Mouse (Mus musculus): Measurements from ENCODE around the gene Actr3.

Actr3 gene

GRCm38 (mm10) chr1:125439556-125439955 lies 4.0 kb upstream of the Actr3 start:
- in situ Hi-C loops (cut with MboI; ENCODE audit: unreplicated experiment in 2 of 2) = no loop called here

GRCm38 (mm10) chr1:125438826-125439225 lies 3.3 kb upstream of the Actr3 start:
- in situ Hi-C loops (cut with MboI; ENCODE audit: unreplicated experiment in 2 of 2) = no loop called here

DNA sequence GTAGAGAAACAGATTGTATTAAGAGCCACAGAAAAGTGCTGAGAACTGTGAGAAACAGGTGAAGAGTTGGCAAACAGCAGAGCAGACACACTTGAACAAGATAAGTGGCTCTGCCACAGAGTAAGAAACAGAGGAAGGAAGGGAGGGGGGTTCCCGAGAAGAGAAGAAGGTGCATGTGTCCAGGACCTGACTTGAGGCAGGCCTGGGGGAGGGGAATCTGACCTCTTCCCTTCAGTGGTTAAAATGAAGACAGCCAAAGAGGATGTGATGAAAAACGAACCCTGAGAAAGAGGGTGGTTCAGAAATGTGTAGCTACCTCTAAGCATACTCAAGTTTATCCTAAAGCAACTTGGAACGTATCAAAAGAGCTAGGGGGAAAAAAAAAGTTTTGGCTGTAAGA lies 2.4 kb upstream of the Actr3 start:
- in situ Hi-C loops (cut with MboI; ENCODE audit: unreplicated experiment in 2 of 2) = no loop called here

GRCm38 (mm10) chr1:125437161-125437560 lies 1.6 kb upstream of the Actr3 start:
- in situ Hi-C loops (cut with MboI; ENCODE audit: unreplicated experiment in 2 of 2) = no loop called here

- in situ Hi-C loops (cut with MboI; ENCODE audit: unreplicated experiment in 2 of 2) = no loop called here
These were observed 534 bp downstream of the Actr3 start for GRCm38 (mm10) chr1:125435018-125435368.

- in situ Hi-C loops (cut with MboI; ENCODE audit: unreplicated experiment in 2 of 2) = no loop called here
These were observed 984 bp downstream of the Actr3 start for GRCm38 (mm10) chr1:125434485-125435001.

GRCm38 (mm10) chr1:125431286-125431685 lies 4.2 kb downstream of the Actr3 start:
- in situ Hi-C loops (cut with MboI; ENCODE audit: unreplicated experiment in 2 of 2) = no loop called here

DNA sequence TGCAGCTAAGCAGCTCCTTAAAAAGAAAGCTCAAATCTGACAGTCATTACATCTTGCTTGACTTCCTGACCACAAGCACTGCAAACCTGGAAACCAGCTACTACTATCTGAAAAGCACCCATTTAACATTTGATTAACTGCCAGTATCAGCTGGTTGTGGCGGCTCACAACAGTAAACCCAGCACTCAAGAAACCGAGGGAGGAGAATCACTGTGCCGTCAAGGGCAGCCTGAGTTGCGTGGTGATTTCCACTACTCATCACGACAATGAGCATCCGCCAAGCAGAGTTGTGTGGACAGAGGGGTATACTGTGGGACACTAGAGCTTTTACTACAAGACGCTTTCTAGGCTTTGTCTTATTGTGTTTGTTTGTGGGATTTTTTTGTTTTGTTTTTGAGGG lies 4.8 kb downstream of the Actr3 start:
- in situ Hi-C loops (cut with MboI; ENCODE audit: unreplicated experiment in 2 of 2) = no loop called here

GRCm38 (mm10) chr1:125429984-125430383 lies 5.5 kb downstream of the Actr3 start:
- in situ Hi-C loops (cut with MboI; ENCODE audit: unreplicated experiment in 2 of 2) = no loop called here

- in situ Hi-C loops (cut with MboI; ENCODE audit: unreplicated experiment in 2 of 2) = no loop called here
These were observed 7.2 kb downstream of the Actr3 start for GRCm38 (mm10) chr1:125428315-125428714.

- in situ Hi-C loops (cut with MboI; ENCODE audit: unreplicated experiment in 2 of 2) = no loop called here
These were observed 9.0 kb downstream of the Actr3 start for GRCm38 (mm10) chr1:125426387-125427045.

DNA sequence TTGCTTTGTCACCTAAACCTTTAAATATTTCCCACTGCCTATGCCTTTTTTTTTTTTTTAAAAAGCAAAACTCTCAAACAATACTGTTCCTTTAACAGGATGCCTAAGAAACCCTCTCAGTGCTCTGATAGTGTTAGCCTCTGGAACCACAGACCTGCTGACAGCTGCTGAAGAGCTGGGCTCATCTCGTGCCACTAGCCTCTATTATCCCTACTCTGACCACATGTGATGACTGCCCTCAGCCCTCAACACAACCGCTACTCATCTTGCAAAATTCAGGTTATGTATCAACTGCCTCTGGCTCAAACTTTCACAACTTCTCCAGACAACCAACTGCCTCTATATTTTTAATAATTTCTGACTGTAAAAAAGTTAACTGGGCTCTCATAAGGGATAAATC lies 15.6 kb downstream of the Actr3 start:
- in situ Hi-C loops (cut with MboI; ENCODE audit: unreplicated experiment in 2 of 2) = no loop called here

- in situ Hi-C loops (cut with MboI; ENCODE audit: unreplicated experiment in 2 of 2) = no loop called here
These were observed 16.8 kb downstream of the Actr3 start for GRCm38 (mm10) chr1:125418732-125419131.

DNA sequence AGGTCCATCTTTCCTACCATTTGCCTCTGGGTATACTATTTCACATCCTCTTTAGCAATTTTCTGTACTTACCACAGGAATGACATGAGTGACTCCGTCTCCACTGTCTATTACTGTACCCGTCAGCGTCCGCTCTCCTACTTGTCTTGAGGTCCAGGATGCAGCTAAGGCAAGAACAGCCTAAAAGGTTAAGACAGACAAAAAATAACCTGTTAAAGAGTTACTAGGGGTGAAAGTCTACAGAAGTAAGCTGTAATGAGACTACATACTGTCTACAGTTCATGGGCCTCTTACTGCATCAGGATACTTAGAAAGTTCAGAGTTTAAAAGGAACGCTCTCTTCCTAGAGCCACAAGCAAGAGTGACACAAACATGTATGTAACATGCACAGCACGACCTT lies 28.3 kb downstream of the Actr3 start:
- in situ Hi-C loops (cut with MboI; ENCODE audit: unreplicated experiment in 2 of 2) = no loop called here

DNA sequence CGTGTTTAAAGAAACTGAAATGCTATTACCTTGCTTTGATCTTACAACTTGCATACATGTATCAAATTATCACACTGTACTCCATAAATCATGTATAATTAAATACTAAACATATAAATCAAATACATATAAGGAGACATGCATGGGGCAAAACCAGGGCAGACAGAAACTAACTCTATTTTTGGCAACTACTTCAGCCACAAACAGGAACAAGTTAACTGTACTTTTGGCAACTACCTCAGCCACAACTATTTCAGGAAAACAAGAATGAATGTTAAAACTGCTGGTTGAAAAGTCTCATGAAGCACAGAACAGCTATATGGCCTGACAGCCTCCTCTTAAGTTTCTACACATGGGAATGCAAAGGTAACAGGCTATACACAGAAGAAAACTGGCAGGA lies 40.1 kb downstream of the Actr3 start:
- in situ Hi-C loops (cut with MboI; ENCODE audit: unreplicated experiment in 2 of 2) = loop anchor here in 1 of 2 experiments (25.0 kb wide), 1 partner anchor 1017 kb away; no protein-coding TSS in a partner anchor

DNA sequence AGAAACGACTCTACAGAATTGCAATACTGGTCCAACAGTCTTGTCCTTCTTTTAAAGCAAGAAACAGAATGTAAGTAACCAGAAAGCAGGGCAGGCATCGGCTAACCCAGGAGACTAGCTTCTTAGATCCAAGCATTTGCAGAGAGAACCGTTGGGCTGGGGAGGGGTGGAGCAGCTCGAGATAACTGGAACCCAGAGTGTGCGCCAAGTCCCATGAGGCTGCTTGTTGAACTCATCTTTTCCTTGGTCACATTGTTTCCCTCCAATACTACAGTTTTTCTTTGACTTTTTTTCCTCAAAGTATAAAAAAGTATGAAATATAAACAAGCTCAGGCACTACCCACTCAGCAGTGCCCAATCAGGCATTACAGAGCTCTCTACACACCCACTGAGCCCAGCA lies 42.2 kb downstream of the Actr3 start:
- in situ Hi-C loops (cut with MboI; ENCODE audit: unreplicated experiment in 2 of 2) = loop anchor here in 1 of 2 experiments (25.0 kb wide), 1 partner anchor 1019 kb away; no protein-coding TSS in a partner anchor

GRCm38 (mm10) chr1:125390065-125390754 lies 45.3 kb downstream of the Actr3 start:
- in situ Hi-C loops (cut with MboI; ENCODE audit: unreplicated experiment in 2 of 2) = loop anchor here in 1 of 2 experiments (25.0 kb wide), 1 partner anchor 1022 kb away; no protein-coding TSS in a partner anchor

DNA sequence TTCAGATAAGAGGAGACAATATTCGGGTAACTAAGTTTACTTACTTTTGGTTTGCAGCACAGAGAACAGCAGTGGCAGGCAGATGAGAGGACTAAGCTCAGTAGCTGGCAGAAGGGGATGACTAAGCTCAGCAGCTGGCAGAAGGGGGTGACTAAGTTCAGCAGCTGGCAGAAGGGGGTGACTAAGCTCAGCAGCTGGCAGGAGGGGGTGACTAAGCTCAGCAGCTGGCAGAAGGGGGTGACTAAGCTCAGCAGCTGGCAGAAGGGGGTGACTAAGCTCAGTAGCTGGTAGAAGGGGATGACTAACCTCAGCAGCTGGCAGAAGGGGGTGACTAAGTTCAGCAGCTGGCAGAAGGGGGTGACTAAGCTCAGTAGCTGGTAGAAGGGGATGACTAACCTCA lies 45.9 kb downstream of the Actr3 start:
- in situ Hi-C loops (cut with MboI; ENCODE audit: unreplicated experiment in 2 of 2) = loop anchor here (10.0 to 25.0 kb wide), 2 partner anchors 1023 to 1535 kb away; no protein-coding TSS in a partner anchor

GRCm38 (mm10) chr1:125388370-125388769 lies 47.2 kb downstream of the Actr3 start:
- in situ Hi-C loops (cut with MboI; ENCODE audit: unreplicated experiment in 2 of 2) = loop anchor here (10.0 to 25.0 kb wide), 2 partner anchors 1024 to 1536 kb away; no protein-coding TSS in a partner anchor

DNA sequence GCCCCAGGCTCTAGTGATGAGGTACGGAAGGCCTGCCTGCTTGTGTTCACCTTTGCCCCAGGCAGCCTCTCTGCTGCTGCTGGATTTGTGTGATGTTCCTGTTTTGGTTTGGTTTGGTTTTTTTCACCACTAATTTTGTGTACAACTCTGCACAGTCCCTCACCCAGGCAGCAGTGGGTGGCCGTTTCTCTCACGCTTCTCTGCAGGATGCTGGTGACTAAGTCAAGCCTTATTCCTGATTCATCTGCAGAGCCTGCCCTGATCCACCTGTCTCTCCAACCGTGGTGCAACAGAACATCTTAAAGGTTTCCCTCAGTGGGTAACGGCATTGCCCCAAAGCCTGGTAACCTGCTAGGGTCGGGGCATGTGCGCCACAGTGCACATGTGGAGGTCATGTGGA lies 49.3 kb downstream of the Actr3 start:
- in situ Hi-C loops (cut with MboI; ENCODE audit: unreplicated experiment in 2 of 2) = loop anchor here (10.0 to 25.0 kb wide), 2 partner anchors 1026 to 1539 kb away; no protein-coding TSS in a partner anchor

DNA sequence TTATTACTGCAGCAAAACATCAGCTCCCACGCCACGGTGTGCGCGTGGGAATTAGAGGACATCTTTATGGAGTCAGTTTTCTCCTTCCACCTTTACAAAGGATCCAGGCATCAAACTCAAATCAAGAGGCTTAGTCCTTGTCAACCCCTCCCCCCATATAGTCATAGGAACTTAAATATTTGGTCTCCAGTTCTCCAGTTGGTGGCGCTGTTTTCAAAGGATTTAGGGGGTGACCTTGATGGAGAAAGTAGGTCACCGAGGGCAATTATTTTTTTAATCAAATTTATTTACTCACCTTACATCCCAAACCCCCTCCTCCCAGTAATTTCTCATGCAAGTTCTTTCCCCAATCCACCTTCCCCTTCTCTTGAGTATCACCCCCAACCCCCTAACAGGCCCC lies 52.9 kb downstream of the Actr3 start:
- in situ Hi-C loops (cut with MboI; ENCODE audit: unreplicated experiment in 2 of 2) = loop anchor here (5.0 to 25.0 kb wide), 4 partner anchors 190 to 1542 kb away; no protein-coding TSS in a partner anchor
